Mouse (Mus musculus): ENCODE data around the gene Patz1. TPM values are rescaled to one million over a fixed set of nuclear protein-coding genes. Genes with fewer than 3 reads are reported as not detected.

Gene Patz1
- total RNA-seq (2014; fragmentation: Nextera tagmentation) (89.5 and 92.4 TPM in 2 replicates), total RNA-seq (2017) (64.2 and 78.3 TPM in 2 replicates)

- ATAC-seq (replicated peaks; ENCODE audit: low FRiP score, low TSS enrichment, poor library complexity, severe bottlenecking): peak; percentile 27
Measured at GRCm38 (mm10) chr11:3288521-3289301, at the start of gene Patz1. TSS of gene Patz1 (plus strand) at chr11:3288874.

GRCm38 (mm10) chr11:3242395-3242794 lies 46.3 kb upstream of the Patz1 start:
- ATAC-seq (replicated peaks; ENCODE audit: low FRiP score, low TSS enrichment, poor library complexity, severe bottlenecking): no peak

- ATAC-seq (replicated peaks; ENCODE audit: low FRiP score, low TSS enrichment, poor library complexity, severe bottlenecking): no peak
Measured at GRCm38 (mm10) chr11:3243771-3244170, 44.9 kb upstream of the Patz1 start.

- no peak for ATAC-seq (replicated peaks; ENCODE audit: low FRiP score, low TSS enrichment, poor library complexity, severe bottlenecking)
Measured at GRCm38 (mm10) chr11:3247387-3247786, 41.3 kb upstream of the Patz1 start.

- ATAC-seq (replicated peaks; ENCODE audit: low FRiP score, low TSS enrichment, poor library complexity, severe bottlenecking): peak; percentile 71
Measured at GRCm38 (mm10) chr11:3259537-3259936, 29.1 kb upstream of the Patz1 start.

GRCm38 (mm10) chr11:3265291-3266078 lies 23.2 kb upstream of the Patz1 start:
- peak; percentile 61 for ATAC-seq (replicated peaks; ENCODE audit: low FRiP score, low TSS enrichment, poor library complexity, severe bottlenecking)

GRCm38 (mm10) chr11:3266079-3266685 lies 22.5 kb upstream of the Patz1 start, which contains the start of gene Drg1:
TSS of gene Drg1 (minus strand) at chr11:3266415.
- ATAC-seq (replicated peaks; ENCODE audit: low FRiP score, low TSS enrichment, poor library complexity, severe bottlenecking): peak; percentile 92

- no peak for ATAC-seq (replicated peaks; ENCODE audit: low FRiP score, low TSS enrichment, poor library complexity, severe bottlenecking)
Measured at GRCm38 (mm10) chr11:3267133-3267532, 21.5 kb upstream of the Patz1 start.

GRCm38 (mm10) chr11:3269241-3269640 lies 19.4 kb upstream of the Patz1 start:
- ATAC-seq (replicated peaks; ENCODE audit: low FRiP score, low TSS enrichment, poor library complexity, severe bottlenecking): no peak

GRCm38 (mm10) chr11:3278351-3278750 lies 10.3 kb upstream of the Patz1 start:
- ATAC-seq (replicated peaks; ENCODE audit: low FRiP score, low TSS enrichment, poor library complexity, severe bottlenecking): no peak

GRCm38 (mm10) chr11:3279729-3280128 lies 8.9 kb upstream of the Patz1 start:
- peak; percentile 88 for ATAC-seq (replicated peaks; ENCODE audit: low FRiP score, low TSS enrichment, poor library complexity, severe bottlenecking)

GRCm38 (mm10) chr11:3282887-3283286 lies 5.8 kb upstream of the Patz1 start:
- ATAC-seq (replicated peaks; ENCODE audit: low FRiP score, low TSS enrichment, poor library complexity, severe bottlenecking): no peak

GRCm38 (mm10) chr11:3283645-3284044 lies 5.0 kb upstream of the Patz1 start:
- ATAC-seq (replicated peaks; ENCODE audit: low FRiP score, low TSS enrichment, poor library complexity, severe bottlenecking): no peak

- no peak for ATAC-seq (replicated peaks; ENCODE audit: low FRiP score, low TSS enrichment, poor library complexity, severe bottlenecking)
Measured at GRCm38 (mm10) chr11:3285940-3286339, 2.7 kb upstream of the Patz1 start.

GRCm38 (mm10) chr11:3287131-3287530 lies 1.5 kb upstream of the Patz1 start:
- no peak for ATAC-seq (replicated peaks; ENCODE audit: low FRiP score, low TSS enrichment, poor library complexity, severe bottlenecking)

GRCm38 (mm10) chr11:3287921-3288320 lies 753 bp upstream of the Patz1 start:
- ATAC-seq (replicated peaks; ENCODE audit: low FRiP score, low TSS enrichment, poor library complexity, severe bottlenecking): no peak

GRCm38 (mm10) chr11:3289302-3289802 lies 678 bp downstream of the Patz1 start:
- ATAC-seq (replicated peaks; ENCODE audit: low FRiP score, low TSS enrichment, poor library complexity, severe bottlenecking): peak; percentile 27

GRCm38 (mm10) chr11:3289803-3290639 lies 1.3 kb downstream of the Patz1 start:
- peak; percentile 19 for ATAC-seq (replicated peaks; ENCODE audit: low FRiP score, low TSS enrichment, poor library complexity, severe bottlenecking)
